Comparison of ENCODE assay signal across 23 mouse cellular contexts in the genomic region with DNA sequence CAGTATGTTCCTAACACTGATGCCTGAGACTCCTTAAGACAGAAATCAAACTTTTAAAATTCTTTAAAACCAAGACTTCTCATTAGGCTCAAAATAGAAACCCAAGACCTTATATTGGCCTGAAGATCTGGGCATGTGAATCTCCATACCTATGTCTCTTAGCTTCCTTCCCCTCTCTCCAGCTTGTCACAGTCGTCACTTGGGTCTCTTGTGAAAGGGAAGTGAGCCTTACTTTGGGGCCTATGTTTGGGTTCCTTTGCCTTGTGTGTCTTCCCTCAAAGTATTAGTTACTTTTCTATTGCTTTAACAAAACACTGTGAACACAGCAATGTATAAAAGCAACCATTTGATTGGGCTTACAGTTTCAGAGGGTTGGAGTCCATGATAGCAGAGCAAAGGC. TPM values are rescaled to one million over a fixed set of nuclear protein-coding genes. Genes with fewer than 3 reads are reported as not detected.
"Had no signal": no experiment of that assay in that cellular context is flagged by ENCODE, and none has a peak within 500 bp of the region (broad histone marks: within the 10 kb centered on the region; RNA-seq: fewer than 3 reads in every experiment).

No protein-coding gene starts in this region.

- H3K27me3 ChIP-seq: neural tube, embryonic 13.5 days; neural tube, embryonic 15.5 days; stomach, embryonic 15.5 days had no signal

- H3K27ac ChIP-seq: neural tube, embryonic 13.5 days; neural tube, embryonic 15.5 days; stomach, embryonic 15.5 days; stomach, postnatal 0 days had no signal

- H3K9me3 ChIP-seq: neural tube, embryonic 13.5 days; neural tube, embryonic 15.5 days; stomach, embryonic 15.5 days had no signal

- H3K36me3 ChIP-seq: neural tube, embryonic 13.5 days; neural tube, embryonic 15.5 days; stomach, embryonic 15.5 days had no signal

- DNase-seq: retina, postnatal 1 day; right cerebral cortex, adult 18-20 months; right cerebral cortex, postnatal 14 days; right cerebral cortex, postnatal 25 days; right cerebral cortex, postnatal 4 days; spleen, adult 18-20 months; thymus, adult 18-20 months; thymus, adult 2 months; thymus, postnatal 14 days; thymus, postnatal 25 days; thymus, postnatal 36 days; thymus, postnatal 4 days had no signal

- H3K4me2 ChIP-seq: neural tube, embryonic 13.5 days; neural tube, embryonic 15.5 days; stomach, embryonic 15.5 days had no signal

- H3K4me3 ChIP-seq: neural tube, embryonic 13.5 days; neural tube, embryonic 15.5 days; stomach, embryonic 15.5 days had no signal

- H3K4me1 ChIP-seq: neural tube, embryonic 13.5 days; neural tube, embryonic 15.5 days; stomach, embryonic 15.5 days had no signal

- H3K9ac ChIP-seq: neural tube, embryonic 13.5 days; neural tube, embryonic 15.5 days; stomach, embryonic 15.5 days had no signal

RNA-seq across cellular contexts. Expression of a gene that starts 13.0 kb away (rescaled TPM):
- total RNA-seq: neutrophil, adult 5-6 weeks had no signal
- polyA plus RNA-seq: small intestine, adult 2 months; spleen, adult 2 months; testis, adult 2 months had no signal

RNA-seq across cellular contexts. Expression of a gene that starts 33.6 kb away (rescaled TPM):
- total RNA-seq: neutrophil, adult 5-6 weeks had no signal
- polyA plus RNA-seq: neural tube, embryonic 13.5 days; neural tube, embryonic 14.5 days; neural tube, embryonic 15.5 days; small intestine, adult 2 months; spleen, adult 2 months; stomach, embryonic 14.5 days; stomach, embryonic 15.5 days; testis, adult 2 months; urinary bladder, adult 2 months had no signal
